Comparison of ENCODE assay signal across 8 mouse cellular contexts in genomic region chr5:139389676-139390061, GRCm38 (mm10). TPM values are rescaled to one million over a fixed set of nuclear protein-coding genes. Genes with fewer than 3 reads are reported as not detected.
A peak's percentile ranks its signal among the peaks of the same experiment; 100 is the strongest.
DNase-seq lines count a peak whose midpoint lies in the region; ATAC-seq and TF ChIP-seq lines count a peak whose summit lies in the region.

No protein-coding gene starts in this region.

- no peak overlapping the region for H3K4me3 ChIP-seq in testis, adult 2 months (ENCODE audit: control insufficient read depth, low read depth, low read length)
- no peak overlapping the region for H3K4me3 ChIP-seq in forebrain, embryonic 12.5 days (replicated peaks)
- no peak overlapping the region for H3K4me3 ChIP-seq in lung, postnatal 0 days (ENCODE audit: low read depth, low read length)

- no peaks in the 10 kb centered on the region for H3K36me3 ChIP-seq in testis, adult 2 months (ENCODE audit: control insufficient read depth, insufficient read depth, low read length)
- no peaks in the 10 kb centered on the region for H3K36me3 ChIP-seq in forebrain, embryonic 12.5 days (replicated peaks)
- H3K36me3 ChIP-seq in lung, postnatal 0 days (ENCODE audit: insufficient read depth, low read length): peaks cover 25% of the 10 kb centered on the region

- H3K9me3 ChIP-seq in forebrain, embryonic 12.5 days: no peaks in the 10 kb centered on the region
- no peaks in the 10 kb centered on the region for H3K9me3 ChIP-seq in lung, postnatal 0 days (ENCODE audit: low read length)

- H3K4me1 ChIP-seq in testis, adult 2 months (ENCODE audit: control insufficient read depth, insufficient read depth, low read length): no peaks in the 10 kb centered on the region; the same call in 1 of the 2 replicates
- H3K4me1 ChIP-seq in forebrain, embryonic 12.5 days: peaks cover 6% of the 10 kb centered on the region; the same call in 1 of the 2 replicates
- H3K4me1 ChIP-seq in lung, postnatal 0 days (ENCODE audit: insufficient read depth, low read depth, low read length): peaks cover 34% of the 10 kb centered on the region

- no peak overlapping the region for H3K27ac ChIP-seq in testis, adult 2 months (ENCODE audit: control insufficient read depth, insufficient read depth, low read depth, low read length)
- peak overlapping the region; percentile 50 for H3K27ac ChIP-seq in forebrain, embryonic 12.5 days
- peak overlapping the region; percentile 79 for H3K27ac ChIP-seq in lung, postnatal 0 days (ENCODE audit: low read length)

- H3K9ac ChIP-seq in forebrain, embryonic 12.5 days: no peak overlapping the region
- no peak overlapping the region for H3K9ac ChIP-seq in lung, postnatal 0 days (replicated peaks; ENCODE audit: low read depth)

- no peaks in the 10 kb centered on the region for H3K27me3 ChIP-seq in testis, adult 2 months (ENCODE audit: control insufficient read depth, insufficient read depth, low read length)
- H3K27me3 ChIP-seq in forebrain, embryonic 12.5 days: no peaks in the 10 kb centered on the region
- no peaks in the 10 kb centered on the region for H3K27me3 ChIP-seq in lung, postnatal 0 days (replicated peaks; ENCODE audit: insufficient read depth, low read length)

- no peak for ATAC-seq in forebrain, embryonic 12.5 days (ENCODE audit: low FRiP score)
- peak; percentile 90 for ATAC-seq in lung, postnatal 0 days
- ATAC-seq in inflammation-experienced regulatory T-cells, adult 6 months: no peak

- 0 out of 2 replicates have a peak, but pooled peaks have one; percentile 15 for TF ChIP-seq POLR2A in testis, adult 2 months (IDR thresholded peaks at IDR 0.05; ENCODE audit: control insufficient read depth, low read depth, low read length)

- H3K4me2 ChIP-seq in forebrain, embryonic 12.5 days: no peak overlapping the region
- H3K4me2 ChIP-seq in lung, postnatal 0 days (replicated peaks; ENCODE audit: low read depth, low read length): peak overlapping the region; percentile 32

- no peak for TF ChIP-seq CTCF in testis, adult 2 months (IDR thresholded peaks at IDR 0.05; ENCODE audit: control insufficient read depth, insufficient read depth, insufficient replicate concordance, low read depth, low read length)
- peak; percentile 31 for TF ChIP-seq CTCF in lung, postnatal 0 days (IDR thresholded peaks at IDR 0.05)

- WGBS in forebrain, embryonic 12.5 days: 55% methylated on average over 6 of the region's 6 CpGs
- WGBS in lung, postnatal 0 days: 1% methylated on average over 6 of the region's 6 CpGs

- peak; percentile 94 for TF ChIP-seq EP300 in lung, postnatal 0 days (IDR thresholded peaks at IDR 0.05)

- DNase-seq in testis, postnatal 10 days (ENCODE audit: low spot score): no peak
- DNase-seq in heart, postnatal 4 days: peak; percentile 68
- DNase-seq in layer of hippocampus, adult 9-11 months: peak; percentile 69
- DNase-seq in lung, postnatal 0 days (ENCODE audit: low spot score): peak; percentile 93
- peak; percentile 82 to 85 for DNase-seq in spleen, postnatal 10 days (ENCODE audit: low spot score in 2 of 2)

RNA-seq across cellular contexts. Expression of gene Gpr146, which starts 12.2 kb away (rescaled TPM):
- 1.2 TPM in 2 replicates for polyA plus RNA-seq in testis, adult 2 months (2012; rRNA removed)
- polyA plus RNA-seq in forebrain, embryonic 12.5 days (2016; fragmentation: Nextera tagmentation; extraction: Ambion mirVana): 1.2 and 1.4 TPM in 2 replicates
- total RNA-seq in heart, postnatal 4 days (2021): 10 to 100 TPM; 23.3 to 28.2 TPM
- polyA plus RNA-seq in lung, postnatal 0 days (2015; fragmentation: Nextera tagmentation; extraction: Ambion mirVana): 22.7 and 28.1 TPM in 2 replicates
- 1 to 10 TPM; 3.9 to 5.8 (median 5.2) TPM for polyA plus RNA-seq in inflammation-experienced regulatory T-cells, adult 6 months (2017; shearing (Covaris generic))

RNA-seq across cellular contexts. Expression of gene C130050O18Rik, which starts 15.4 kb away (rescaled TPM):
- polyA plus RNA-seq in testis, adult 2 months (2012; rRNA removed): 0.12 TPM in 1 of 2 replicates, not detected in the other
- 0.10 and 0.22 TPM in 2 replicates for polyA plus RNA-seq in forebrain, embryonic 12.5 days (2016; fragmentation: Nextera tagmentation; extraction: Ambion mirVana)
- under 1 TPM; 0.47 to 0.74 TPM for total RNA-seq in heart, postnatal 4 days (2021)
- 2.2 and 3.3 TPM in 2 replicates for polyA plus RNA-seq in lung, postnatal 0 days (2015; fragmentation: Nextera tagmentation; extraction: Ambion mirVana)
- not detected for polyA plus RNA-seq in inflammation-experienced regulatory T-cells, adult 6 months (2017; shearing (Covaris generic))

RNA-seq across cellular contexts. Expression of gene Gper1, which starts 33.3 kb away (rescaled TPM):
- polyA plus RNA-seq in testis, adult 2 months (2012; rRNA removed): 0.27 and 0.43 TPM in 2 replicates
- 4.1 and 5.2 TPM in 2 replicates for polyA plus RNA-seq in forebrain, embryonic 12.5 days (2016; fragmentation: Nextera tagmentation; extraction: Ambion mirVana)
- 1 to 10 TPM; 1.8 to 2.3 TPM for total RNA-seq in heart, postnatal 4 days (2021)
- polyA plus RNA-seq in lung, postnatal 0 days (2015; fragmentation: Nextera tagmentation; extraction: Ambion mirVana): 7.1 and 7.2 TPM in 2 replicates
- not detected for polyA plus RNA-seq in inflammation-experienced regulatory T-cells, adult 6 months (2017; shearing (Covaris generic))

RNA-seq across cellular contexts. Expression of gene Cyp2w1, which starts 37.3 kb away (rescaled TPM):
- 0.07 TPM in 1 of 2 replicates, not detected in the other for polyA plus RNA-seq in testis, adult 2 months (2012; rRNA removed)
- polyA plus RNA-seq in forebrain, embryonic 12.5 days (2016; fragmentation: Nextera tagmentation; extraction: Ambion mirVana): 0.17 and 0.24 TPM in 2 replicates
- not detected for total RNA-seq in heart, postnatal 4 days (2021)
- polyA plus RNA-seq in lung, postnatal 0 days (2015; fragmentation: Nextera tagmentation; extraction: Ambion mirVana): not detected in 2 replicates
- not detected for polyA plus RNA-seq in inflammation-experienced regulatory T-cells, adult 6 months (2017; shearing (Covaris generic))

RNA-seq across cellular contexts. Expression of gene Cox19, which starts 38.5 kb away (rescaled TPM):
- 42.2 and 49.9 TPM in 2 replicates for polyA plus RNA-seq in testis, adult 2 months (2012; rRNA removed)
- 105 and 117 TPM in 2 replicates for polyA plus RNA-seq in forebrain, embryonic 12.5 days (2016; fragmentation: Nextera tagmentation; extraction: Ambion mirVana)
- total RNA-seq in heart, postnatal 4 days (2021): 10 to 100 TPM; 76.9 to 79.3 TPM
- 60.5 and 61.6 TPM in 2 replicates for polyA plus RNA-seq in lung, postnatal 0 days (2015; fragmentation: Nextera tagmentation; extraction: Ambion mirVana)
- 10 to 100 TPM; 52.5 to 66.7 (median 65.2) TPM for polyA plus RNA-seq in inflammation-experienced regulatory T-cells, adult 6 months (2017; shearing (Covaris generic))
